Mouse (Mus musculus) urinary bladder, adult 18-20 months (tissue): Measurements from ENCODE around the gene Thrb.

Source experiments
- DNase-seq, 2 experiments: peaks; one replicate each; pipeline ENCODE4 v3.0.0; 2022; ENCODE audit warnings: low spot score in 2 of 2, mixed read lengths in 2 of 2

Thrb gene

DNA sequence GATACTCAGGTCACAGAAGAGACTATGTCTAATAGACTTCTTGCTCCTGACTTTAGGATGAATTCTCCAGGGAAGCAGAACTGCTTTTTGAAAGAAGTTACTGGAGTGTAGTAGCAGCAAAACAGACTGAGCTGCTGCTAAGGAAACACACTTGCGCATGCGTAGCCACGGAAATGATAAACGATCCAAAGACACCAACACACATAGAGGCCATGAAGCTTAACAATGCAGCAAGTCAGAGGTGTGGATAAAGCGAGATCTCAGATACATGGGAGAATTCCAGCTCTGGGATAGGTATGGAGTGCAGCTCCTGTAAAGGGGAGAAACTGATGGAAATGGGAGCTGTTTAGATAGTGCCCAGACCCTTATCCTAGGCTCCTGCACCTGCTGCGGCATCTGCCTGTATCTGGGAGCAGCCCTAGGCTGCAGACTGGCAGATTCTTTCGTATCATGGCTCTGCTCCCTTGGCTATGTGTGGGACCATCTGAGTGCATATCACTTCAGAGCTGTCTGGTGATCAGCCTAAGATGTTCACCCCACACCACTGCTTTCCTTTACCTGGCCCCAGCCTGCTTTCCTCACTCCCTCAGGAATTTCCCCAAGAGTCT lies 53.3 kb downstream of the Thrb start:
- no peak for DNase-seq

DNA sequence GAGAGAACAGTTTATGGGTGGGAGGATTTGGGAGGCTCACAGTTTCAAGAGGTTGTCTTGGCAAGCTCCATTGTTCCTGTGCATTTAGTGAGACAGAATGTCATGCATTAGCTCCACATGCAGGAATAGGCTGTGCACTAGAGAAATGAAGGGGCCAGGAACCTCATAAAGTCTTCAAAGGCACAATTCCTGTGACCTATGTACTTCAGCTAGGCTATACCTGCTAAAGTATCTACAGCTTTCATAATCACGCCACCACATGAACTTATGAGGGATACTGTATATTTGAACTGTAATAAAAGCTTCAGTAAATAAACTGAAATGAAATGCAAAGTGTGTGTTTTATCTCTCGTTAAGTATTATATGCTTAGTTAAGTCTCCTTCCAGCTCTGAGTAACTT lies 59.4 kb downstream of the Thrb start:
- DNase-seq, result no peak

DNA sequence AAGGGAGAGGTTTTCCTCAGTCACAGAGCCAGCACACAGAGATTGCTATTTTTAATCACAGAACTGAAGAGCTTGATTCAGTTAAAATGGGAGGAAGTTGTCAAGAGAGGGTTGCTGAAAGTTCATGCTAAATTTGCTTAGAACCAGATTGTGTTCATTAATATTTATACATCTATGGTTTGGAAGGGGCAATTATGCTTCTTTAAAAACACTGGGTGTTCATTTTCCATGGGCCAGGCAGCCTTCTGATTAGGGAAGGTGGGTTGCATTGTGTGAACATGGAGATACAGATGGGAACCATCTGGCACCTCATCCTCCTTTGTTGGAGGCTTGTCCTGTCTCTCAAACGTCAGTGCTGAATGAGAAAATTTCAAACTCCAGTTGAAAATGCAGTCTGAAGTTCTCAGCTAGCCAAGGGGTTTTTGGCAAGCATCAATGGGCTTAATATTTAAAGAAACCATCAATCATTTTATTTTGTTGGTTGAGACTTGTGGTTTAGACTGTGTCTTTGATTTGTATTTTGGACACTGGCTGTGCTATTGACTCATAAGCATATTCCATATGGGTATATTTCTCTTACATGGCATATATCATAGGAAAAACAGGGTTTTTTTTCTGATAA lies 62.9 kb downstream of the Thrb start:
- DNase-seq, result no peak

DNA sequence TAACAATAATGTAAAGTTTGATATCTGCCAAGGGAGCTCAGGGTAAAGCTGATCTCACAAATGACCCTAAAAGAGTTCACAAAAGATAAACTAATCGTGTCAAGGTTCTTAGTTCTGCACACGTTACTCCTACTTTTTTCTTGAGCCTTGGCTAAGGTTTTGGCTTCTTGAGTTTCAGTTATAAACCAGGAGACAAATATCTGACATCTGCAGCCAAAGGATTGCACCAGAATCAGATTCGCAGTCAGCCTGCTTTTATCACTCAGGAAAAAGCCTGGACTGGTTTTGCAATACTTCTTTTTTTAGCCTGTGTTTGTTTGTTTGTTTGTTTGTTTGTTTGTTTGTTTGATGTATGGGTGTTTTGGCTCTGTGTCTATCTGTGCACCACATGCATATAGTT lies 64.5 kb downstream of the Thrb start:
- no peak for DNase-seq

DNA sequence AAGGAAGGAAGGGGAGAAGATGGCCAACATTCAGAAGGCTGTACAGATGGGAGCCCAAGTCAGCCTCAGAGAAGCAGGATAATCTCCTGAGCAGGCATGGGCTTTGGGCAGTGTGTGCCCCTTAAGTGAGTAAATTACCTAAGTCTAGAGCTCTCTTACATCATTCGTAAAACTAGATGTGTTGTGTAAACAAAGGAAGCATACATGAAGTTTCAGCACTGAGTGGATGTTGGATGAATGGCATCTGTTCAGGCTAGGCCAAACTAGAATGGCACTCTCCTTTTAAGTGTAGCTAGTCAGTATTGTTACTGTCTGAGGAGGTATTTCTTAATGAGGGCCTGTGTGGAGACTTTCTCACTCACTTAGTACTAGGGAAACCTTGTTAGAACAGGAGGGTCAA lies 66.8 kb downstream of the Thrb start:
- no peak for DNase-seq

DNA sequence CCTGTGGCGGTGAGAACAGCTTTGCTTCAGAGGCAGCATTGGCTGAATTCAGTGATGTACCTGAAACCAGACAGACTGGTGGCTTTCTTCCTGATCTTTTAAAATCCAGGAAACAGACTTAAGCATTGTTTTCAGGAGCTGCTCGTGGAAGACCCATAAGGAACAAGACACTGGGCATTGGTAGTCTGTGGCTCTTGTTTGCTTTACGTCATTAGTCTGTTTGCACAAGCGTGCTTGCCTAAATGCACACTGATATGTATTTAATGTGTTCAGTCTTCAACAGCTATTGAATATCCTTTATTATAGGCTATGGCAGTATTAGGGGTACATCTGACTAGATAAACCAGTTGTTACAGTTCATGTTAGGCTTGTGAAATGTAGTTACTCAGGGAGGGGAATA lies 67.8 kb downstream of the Thrb start:
- DNase-seq, result no peak

DNA sequence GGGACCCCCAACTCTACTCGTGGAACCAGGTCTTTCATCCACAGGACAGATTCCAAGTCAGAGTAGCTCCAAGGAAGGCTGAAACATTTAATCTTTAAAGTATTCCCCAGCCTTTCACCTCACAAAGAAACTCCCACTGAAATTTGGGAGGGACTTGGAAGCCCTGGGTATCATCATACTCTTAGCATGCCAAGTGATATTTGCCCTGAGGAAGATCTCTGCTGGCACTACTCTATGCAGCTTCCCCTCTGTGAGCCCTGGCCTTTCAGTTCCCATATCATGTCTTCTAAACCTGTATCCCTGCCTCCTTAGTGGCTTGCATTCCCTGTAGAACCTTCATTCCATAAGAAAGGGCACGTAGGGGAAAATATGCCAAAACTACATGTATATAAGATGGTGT lies 68.8 kb downstream of the Thrb start:
- DNase-seq, result no peak

DNA sequence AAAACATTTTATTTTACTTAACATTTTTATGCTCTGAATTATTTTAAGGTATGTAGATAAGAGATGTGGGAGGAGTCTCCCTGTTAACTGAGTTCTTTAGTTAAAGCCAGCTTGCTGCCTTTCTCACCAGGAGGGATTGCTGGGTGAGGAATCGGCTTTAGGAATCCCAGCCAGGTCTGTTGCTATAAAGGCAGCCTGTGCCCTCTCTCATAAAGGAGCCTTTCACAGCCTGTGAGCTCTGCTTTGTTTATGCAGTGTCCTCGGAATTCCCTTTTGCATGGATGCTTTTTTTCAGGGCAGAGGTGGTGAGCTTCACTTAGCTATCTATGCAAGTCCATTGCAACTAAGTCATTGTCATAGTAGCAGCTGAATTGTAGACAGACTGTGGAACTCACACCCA lies 71.0 kb downstream of the Thrb start:
- DNase-seq, result no peak

DNA sequence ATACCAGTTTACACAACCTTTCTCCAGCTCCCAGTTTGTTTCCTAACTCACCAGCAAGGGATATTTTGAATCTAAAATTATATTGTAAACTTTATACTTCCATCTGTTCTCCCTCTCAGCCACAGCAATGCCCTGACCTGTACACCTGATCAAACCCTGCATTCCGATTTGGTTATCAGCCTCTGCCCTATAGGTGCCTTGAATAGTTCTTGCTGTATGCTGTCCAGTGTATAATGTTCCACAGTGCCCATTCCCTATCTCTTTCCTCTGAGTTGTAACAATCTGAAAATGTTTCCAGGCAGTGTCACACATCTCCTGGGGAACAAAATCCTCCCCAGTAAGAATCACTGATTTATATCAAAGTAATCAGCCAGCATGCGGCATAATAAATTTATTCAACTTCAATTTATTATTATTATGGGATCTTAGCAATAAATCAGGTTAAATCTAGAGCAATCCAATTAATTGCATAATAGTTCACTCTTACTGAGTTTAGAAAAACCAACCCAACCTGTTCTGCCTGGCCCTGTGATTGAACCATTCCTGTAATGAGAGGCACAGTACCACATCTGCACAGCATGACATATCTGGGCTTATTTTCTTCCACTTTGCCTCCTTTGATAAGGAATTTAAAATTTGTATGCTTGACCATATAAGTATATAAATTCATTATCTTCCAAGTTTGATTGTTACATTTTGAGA lies 73.2 kb downstream of the Thrb start:
- no peak for DNase-seq

DNA sequence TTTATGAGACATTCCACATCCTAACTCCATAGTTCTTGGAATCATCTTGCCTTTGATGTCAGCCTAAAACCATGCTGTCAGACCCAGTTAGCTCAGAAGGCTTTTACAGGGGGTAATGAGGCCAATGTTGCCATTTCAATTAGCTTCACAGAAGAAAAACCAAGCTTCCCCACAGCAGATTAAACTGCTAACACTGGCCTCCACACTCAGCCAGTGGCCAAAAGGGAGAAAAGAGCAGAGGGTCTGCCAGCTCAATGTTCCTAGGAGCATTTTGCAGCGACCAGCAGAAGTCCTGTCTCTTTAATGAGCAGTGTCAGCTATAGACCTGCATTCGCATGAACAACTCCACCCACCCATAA lies 73.7 kb downstream of the Thrb start:
- DNase-seq, result no peak

DNA sequence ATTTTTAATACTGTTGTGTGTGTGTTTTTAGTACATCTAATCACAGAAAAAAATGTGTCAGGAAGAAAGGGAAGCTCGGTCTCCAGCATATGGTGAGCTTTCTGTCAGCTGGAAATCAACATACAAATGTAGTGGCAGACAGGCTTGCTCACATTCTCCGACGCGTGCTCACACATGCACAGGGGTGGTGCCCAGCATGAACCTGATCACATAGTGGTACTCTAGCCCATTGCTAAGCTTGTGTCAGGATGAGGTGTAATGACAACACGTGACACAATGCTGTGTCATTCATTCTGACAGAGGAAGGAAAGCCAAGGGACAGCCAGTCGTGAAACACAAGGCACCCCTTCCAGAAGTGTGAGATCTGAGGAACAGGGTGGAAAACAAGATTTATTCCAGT lies 75.4 kb downstream of the Thrb start:
- no peak for DNase-seq

DNA sequence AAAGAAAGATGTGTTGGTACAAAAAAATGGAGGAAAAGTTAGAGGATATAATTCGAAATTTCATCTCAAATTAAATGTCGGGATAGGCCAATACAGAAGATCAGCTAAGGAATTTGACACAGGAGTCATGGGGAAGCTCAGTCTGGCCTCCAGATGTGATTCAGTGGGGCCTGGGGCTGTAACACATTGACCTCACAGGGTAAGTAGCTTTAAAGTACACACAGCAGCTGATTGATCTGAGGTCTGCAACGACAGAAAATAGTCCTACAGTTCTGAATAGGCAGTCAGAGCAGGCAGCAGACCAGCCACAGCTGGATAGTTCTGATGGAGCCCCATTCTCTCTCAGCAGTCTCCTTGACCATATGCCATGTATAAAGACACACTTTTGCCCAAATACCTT lies 80.8 kb downstream of the Thrb start:
- no peak for DNase-seq

DNA sequence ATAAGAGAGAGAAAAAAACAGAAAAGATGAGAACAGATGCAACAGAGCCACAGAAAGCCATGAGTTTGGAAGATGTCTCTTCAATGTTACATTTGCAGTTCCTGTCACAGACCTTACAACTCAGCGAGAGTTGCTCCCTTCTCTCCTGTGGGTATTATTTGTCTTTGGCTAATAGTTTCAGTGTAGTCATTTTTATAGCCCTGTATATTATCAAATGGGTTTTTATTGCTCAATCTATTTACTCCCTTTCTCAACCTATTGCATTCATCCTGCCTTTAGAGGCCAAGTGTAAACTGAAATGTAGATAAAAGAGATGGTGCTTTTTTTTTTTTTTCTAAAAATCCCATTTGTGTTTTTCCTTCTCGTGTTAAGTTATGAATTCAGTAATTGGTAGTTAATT lies 82.2 kb downstream of the Thrb start:
- no peak for DNase-seq

DNA sequence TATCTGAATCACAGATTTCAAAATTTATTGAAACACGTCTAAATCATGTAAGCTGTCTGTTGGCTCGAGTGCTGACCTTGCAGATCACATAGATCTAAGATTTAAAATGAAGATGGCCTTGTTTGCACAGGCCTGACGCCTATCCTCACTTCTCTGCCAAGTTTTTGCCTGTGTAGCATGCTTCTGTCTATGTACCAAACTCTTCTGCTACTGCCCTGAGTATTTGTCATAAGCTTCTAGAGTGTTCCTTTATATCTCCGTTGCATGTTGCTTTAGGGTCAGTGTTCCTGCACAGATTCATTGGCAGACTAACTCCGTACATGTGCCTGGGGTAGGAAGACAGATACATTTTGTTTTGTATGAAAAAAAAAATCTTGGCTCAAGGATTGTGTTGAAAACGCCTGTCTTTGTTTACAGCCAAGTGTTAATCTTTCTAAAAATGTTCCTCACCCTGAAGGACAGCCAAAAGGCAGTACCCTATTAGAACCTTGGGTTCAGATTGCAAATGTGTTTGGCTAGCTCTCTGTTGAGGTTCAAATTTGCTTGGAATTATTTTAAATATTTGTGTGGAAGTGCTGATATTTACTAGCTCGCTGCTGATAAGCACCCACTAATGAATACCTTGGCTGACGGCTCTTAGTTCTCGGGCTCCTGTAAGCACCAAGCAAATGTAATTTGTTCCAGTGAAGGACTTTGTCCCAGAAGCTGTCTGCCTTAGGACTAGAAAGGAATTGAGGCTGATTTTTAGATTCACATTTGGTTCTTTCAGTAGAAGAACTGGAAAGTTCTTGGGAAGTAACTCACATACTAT lies 83.0 kb downstream of the Thrb start:
- no peak for DNase-seq

DNA sequence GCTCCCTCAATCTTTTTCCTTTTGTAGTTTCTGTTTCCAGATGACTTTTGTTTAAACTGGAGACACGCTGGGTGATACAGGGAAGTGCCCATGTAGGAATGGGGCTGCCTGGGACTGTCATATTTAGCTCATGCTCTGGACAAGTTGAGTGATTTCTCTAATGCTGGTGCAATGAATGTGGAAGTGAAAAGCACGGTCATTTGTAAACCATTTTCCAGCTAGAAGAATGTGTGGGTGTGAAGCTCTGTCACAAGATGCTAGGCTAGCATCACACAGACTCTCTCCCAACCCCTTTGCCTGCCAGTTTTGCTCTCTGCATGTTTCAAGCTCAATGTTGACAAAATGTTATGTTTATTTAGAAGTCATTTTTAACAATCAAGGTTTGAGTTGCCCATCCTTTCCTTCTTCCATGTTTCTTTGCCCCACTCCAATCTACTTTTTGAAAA lies 83.7 kb downstream of the Thrb start:
- no peak for DNase-seq

DNA sequence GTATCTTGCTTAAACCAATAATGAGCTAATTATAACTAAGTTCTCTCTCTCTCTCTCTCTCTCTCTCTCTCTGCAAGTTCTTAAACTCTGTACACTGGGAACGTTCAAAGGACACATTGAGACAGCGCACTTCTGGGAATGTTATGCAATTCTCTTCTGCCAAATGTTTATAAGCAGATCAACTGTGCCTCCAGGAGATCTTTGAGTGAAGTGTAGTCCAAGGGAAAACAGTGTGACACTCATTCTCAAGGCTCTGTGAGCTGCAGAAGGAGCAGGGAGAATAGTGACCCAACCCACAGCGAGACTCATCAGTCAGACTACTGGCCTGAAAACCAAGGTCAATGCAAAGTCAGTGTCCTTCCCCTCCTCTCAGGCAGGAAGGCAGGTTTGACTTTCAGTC lies 87.9 kb downstream of the Thrb start:
- DNase-seq, result no peak

DNA sequence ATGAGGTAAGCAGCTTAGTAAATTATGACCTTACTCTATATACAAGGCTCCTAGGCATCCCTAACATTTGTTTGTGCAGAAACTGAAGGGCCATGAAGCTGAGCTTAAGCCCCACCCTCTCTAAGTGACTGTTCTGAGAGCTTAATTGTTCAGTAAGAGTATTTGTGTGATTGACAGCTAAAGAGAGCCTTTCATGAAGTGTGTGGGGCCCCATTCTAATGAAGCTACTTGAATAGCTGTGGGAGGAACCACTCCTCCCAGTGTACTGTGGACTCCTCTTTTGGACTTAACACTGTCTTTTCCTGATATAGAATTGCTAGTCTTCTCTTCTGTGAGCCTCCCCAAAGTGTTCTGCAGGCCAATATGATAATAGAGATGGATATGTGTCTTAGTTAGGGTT lies 88.9 kb downstream of the Thrb start:
- no peak for DNase-seq

DNA sequence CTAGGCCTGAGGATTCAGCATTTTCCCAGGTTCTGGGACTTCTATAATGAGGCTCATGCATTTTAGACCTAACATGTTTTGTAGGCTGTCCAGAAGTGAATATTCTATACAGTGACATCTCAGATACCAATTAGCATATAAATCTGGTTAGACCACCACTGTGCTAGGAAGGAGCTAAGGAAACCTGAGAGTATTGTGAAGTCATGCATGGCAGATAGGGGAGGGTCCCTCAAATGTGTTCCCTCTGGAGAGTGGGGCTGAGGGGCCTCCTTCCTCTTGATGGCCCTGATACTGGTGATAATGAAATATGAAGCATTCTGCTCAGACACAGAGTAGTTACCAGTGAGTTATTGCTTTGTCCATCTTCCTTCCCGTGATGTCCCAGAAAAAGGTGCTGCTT lies 91.8 kb downstream of the Thrb start:
- no peak for DNase-seq

DNA sequence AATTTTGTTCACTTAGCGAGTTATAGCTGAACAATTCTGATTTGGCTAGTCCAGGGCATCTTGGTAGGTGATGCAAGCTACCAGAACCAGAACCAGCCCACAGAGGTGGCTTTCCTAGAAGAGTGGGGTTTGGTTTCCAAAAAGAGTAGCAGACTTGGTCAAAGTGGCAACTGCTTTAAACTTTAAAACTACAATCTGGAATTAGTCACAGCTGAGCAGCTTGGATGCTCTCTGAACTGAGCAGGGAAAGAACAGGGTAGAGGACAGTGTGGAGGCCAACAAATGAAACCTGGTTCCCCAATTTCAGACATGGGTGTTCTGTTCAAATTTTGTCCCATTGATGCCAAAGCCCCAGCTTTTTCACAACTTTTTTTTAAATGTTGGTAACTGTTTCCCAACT lies 93.4 kb downstream of the Thrb start:
- DNase-seq, result no peak

DNA sequence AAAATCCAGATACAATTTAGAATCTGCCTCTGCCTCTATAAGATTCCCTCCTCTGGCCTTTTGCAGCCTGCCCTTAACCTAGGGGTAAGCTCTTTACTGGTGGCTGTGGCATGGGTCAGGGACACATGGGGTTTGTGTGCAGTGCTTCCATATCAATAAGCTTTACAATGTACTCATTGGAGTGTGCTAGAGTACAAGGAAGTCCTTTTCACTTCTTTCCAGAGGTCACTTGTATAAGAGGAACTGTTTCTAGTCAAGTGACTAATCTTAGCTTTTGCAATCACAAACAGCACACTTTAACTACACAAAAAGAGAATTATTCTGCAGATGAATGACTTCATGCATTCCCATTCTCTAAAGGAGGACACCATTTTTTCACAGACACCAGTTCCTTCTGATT lies 96.7 kb downstream of the Thrb start:
- no peak for DNase-seq

DNA sequence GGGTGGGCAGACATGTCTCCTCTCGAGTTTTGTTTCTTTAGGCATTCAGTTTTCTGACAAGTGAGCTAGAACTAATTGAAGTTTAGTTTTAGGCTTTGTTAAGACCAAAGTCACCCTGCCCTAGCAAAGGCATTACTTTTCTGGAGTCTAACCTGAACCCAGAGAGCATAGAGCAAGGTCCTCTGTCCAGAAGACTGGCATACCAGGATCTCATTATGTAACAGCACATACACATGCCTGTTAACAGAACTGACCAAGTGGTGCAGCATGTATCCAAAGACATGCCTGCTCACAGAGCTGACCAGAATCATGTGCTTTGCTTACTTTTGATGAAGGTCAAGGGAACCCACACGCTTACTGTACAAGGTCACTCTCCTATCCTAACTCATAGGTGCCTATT lies 107.9 kb downstream of the Thrb start:
- DNase-seq, result no peak

DNA sequence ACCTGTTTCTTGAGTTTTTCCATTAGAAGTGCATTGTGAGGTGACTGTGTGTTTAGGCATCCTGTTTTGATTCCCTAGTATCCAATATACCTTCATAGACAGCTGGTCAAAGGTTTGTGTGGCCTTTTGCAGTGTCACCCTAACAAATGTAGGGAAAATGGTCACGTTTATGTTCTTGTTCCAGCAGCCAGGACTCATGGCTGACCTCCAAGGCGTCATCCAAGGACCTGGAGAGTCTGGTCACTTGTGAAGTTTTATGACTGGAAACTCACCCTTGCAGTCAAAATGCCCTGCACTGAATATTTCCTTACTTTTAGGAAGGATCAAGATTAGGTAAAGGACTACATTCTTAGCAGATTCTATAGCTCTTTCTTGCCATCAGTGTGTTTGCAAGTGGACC lies 114.3 kb downstream of the Thrb start:
- no peak for DNase-seq

DNA sequence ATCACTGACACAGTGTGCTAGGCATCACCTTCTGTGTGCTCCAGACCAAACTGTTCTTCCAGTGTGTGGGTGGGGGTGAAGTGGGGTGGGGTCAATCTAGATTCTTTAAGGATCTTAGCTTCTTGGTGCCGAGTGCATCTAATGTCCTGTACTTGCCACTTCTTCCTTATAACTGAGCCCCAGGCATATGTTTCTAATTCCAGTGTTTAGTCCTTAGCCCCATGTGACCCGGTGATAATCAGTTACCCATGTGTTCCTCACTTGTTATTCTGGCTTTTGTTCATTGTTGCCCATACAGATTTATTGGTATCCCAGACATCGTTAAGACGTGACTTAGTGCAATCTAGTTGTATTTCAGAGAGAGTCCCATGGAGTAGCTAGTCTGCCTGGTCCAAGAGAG lies 121.9 kb downstream of the Thrb start:
- no peak for DNase-seq
